Mouse (Mus musculus): ENCODE data around the gene Btbd10.

The Btbd10 gene

DNA sequence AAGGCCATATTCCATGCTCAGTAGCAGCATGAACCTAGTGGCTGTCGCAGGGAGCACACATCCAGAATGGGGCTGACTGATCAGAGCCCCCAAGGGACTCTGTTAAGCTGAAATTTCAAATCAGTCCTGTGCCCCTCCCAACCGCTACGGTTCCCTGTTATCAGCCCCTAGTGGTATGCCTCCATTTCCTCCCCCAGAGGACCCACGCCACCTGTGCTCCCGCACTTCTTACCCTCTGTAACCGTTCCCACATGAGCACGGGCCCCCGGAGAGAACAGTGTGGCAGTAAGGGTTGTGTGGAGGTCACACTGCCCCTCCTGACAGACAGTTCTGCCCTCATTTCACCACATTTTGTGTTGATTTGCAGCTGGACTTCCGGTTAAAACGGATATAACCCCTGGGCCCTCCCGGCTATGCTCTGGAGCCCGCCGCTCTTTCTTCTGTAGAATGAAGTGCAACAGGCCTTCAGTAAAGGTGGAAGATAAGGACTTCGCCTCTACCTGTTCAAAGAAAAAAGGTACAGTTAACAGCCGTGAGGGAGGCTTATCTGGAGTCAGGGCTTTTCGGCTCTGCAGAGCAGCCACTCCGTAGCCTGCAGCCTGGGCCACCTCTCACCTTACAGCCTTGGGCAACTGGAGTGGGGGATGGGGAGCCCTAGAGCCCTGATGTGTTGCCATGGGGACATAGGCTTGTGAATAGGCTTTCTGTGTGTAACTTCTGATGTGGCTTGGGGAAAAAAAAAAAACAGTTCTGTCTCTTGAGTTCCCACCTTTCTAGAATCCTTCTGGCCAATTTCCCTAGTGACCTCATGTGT, 73.9 kb downstream of the Btbd10 start:
- DNase-seq (ENCODE audit: low spot score), result no peak

- DNase-seq (ENCODE audit: low spot score), result no peak
These were observed 74.6 kb downstream of the Btbd10 start for GRCm38 (mm10) chr7:113294598-113294997.

GRCm38 (mm10) chr7:113292193-113292592, 77.0 kb downstream of the Btbd10 start:
- DNase-seq (ENCODE audit: low spot score), result no peak

DNA sequence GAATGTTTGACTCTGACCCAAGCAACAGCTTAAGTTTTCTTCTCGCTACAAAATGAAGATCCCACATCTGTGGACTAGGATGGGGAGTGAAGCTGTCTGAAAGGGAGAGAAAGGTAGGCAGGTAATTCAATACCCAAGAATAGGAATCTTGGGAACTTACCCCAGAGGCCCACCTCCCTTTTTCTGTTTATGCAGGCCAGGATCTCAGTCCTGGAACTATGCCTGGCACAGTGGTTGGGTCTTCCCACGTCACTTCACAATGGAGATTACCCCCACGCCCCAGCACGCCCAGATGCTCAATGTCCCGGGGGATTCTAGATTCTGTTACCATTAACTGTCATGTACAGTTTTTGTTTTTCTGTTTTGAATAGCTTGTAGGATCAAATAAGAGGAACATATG, 77.5 kb downstream of the Btbd10 start:
- DNase-seq (ENCODE audit: low spot score), result no peak

- no peak for DNase-seq (ENCODE audit: low spot score)
These were observed 80.0 kb downstream of the Btbd10 start for GRCm38 (mm10) chr7:113289211-113289610.

DNA sequence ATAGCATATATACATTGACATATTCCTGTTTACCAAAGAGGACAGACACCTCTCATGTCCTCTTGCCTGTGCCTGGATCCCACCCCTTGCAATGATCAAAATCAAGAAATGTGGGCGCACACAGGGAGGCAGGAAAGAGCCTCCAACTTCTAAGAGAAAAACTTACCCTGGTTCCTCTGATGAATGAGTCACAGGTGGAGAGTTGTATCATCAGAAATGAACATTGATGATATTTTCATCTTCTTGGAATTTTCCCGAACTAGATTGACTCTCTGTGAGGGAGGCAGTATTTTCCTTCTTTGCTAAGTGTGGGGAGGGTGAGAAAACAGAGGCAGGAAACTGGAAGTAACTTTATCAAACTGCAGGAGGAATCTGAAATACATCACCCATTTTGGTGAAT, 83.8 kb downstream of the Btbd10 start:
- DNase-seq (ENCODE audit: low spot score), result no peak

DNA sequence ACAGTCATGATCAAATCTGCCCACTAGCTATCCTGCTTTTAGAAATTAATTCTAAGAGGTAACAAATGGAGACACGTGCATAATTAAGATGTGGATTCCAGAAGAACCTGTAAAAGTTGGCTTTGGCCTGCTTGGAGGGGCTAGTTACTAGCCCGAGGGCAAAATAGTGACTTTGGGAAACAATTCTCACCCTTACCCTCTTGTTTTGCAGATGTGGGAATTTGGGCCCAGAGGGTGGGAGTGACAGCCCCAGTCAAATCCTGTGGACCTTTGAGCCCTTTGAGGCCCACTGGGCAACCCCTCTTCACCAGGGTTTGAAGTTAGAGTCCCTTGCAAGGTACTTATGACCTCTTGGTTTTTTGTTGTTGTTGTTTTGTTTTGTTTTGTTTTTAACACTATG, 89.9 kb downstream of the Btbd10 start:
- DNase-seq (ENCODE audit: low spot score), result no peak

DNA sequence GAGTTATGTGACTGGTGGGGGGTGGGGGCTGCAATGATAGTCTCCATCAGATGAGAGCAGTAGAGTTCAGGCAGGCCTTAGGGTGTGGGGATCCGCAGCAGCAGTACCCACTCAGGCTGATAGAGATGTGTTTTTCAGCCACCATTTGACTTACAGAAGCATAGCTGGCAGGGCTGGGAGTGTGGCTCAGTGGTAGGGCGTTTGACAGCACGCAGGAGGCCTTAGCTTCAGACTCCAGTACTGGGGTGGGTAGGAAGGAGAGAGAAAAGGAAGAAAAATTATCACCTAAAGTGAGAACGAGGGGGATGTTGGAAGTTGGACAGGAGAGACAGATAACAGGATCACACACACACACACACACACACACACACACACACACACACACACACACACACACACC, 90.7 kb downstream of the Btbd10 start:
- no peak for DNase-seq (ENCODE audit: low spot score)

DNA sequence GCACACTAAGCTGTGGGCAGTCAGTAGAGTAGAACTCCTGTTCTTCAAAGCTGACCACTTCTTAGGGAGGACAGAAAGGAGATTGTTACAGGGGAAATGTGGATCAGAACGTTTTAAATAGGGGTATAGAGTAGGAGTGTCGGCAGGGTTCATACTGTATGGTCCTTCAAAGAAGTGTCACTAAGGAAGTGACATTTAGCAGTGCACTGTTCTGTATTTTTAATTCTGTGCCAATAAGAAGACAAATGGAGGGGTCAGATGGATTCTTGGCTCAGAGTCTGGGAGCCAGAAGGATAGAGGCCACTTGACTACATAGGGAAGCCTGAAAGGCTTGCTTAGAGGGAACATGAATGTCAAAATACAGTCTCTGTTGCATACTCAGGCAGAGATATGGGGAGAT, 91.9 kb downstream of the Btbd10 start:
- no peak for DNase-seq (ENCODE audit: low spot score)

GRCm38 (mm10) chr7:113272338-113272997, 96.7 kb downstream of the Btbd10 start:
- DNase-seq (ENCODE audit: low spot score), result no peak

GRCm38 (mm10) chr7:113270991-113271390, 98.2 kb downstream of the Btbd10 start:
- no peak for DNase-seq (ENCODE audit: low spot score)

- peak; percentile 29 for DNase-seq (ENCODE audit: low spot score)
These were observed 98.6 kb downstream of the Btbd10 start for GRCm38 (mm10) chr7:113270551-113270950.

GRCm38 (mm10) chr7:113269921-113270320, 99.3 kb downstream of the Btbd10 start:
- no peak for DNase-seq (ENCODE audit: low spot score)

- no peak for DNase-seq (ENCODE audit: low spot score)
These were observed 100.1 kb downstream of the Btbd10 start for GRCm38 (mm10) chr7:113269081-113269480.

DNA sequence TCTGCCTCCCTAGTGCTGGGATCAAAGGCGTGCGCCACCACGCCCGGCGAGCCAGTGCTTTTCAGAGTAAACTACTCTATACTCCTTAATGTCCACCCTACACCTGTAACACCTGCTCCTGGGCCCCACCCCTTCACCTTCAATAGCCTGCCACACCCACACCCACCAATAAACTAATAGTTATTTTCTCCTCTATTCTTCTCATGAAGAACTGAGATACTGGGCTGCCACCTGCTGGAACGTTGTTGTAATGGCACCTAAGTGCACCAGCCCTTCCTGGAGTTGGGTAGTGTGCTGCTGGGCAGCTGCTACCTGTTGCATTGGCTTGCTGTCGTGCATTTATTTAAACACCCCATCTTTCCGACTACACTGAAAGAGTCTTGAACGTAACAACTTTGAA, 100.9 kb downstream of the Btbd10 start:
- peak; percentile 73 for DNase-seq (ENCODE audit: low spot score)
